Mouse (Mus musculus) megakaryocyte, embryonic 14.5 days (primary cell): ENCODE data around the gene Dnajc21.

Source experiments
- FLI1 ChIP-seq: IDR thresholded peaks from 2 replicates; pipeline ENCODE4 v1.6.1; 2012; ENCODE audit warnings: low read length, inconsistent platforms, mixed read lengths
- GATA1 ChIP-seq: IDR thresholded peaks from 3 replicates; pipeline ENCODE4 v1.6.1; 2012; ENCODE audit warnings: mixed read lengths, low read length, inconsistent platforms, borderline replicate concordance

DNA sequence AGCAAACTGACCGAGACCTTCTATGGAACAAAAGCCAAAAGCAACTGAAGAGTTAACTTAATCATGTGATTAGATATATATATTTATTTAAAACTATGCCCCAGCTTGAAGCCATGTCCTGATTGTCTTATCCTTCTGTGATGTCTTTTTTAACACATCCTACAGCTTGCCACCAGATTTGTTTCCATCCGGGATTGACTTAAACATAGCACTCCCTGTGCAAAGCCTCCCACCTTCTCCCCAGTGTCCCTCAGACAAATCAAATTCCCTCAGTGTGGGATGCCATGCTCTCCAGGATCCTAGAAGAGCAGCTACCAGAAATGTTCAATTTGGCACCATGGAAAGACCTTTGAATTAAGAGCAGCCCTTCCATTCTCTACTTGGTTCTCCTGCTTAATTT is 59.4 kb downstream of the Dnajc21 start:
- TF ChIP-seq GATA1 (no peak), FLI1 (no peak)
